Mouse (Mus musculus) gastrocnemius, postnatal 4 days (tissue): ENCODE measurements around the gene 6330409D20Rik. TPM values are rescaled to one million over a fixed set of nuclear protein-coding genes. Genes with fewer than 3 reads are reported as not detected.

ENCODE experiments used
- DNase-seq, 2 experiments: peaks; one replicate each; pipeline ENCODE4 v3.0.0; 2021 to 2022; ENCODE audit warnings: low spot score in 2 of 2, mixed read lengths in 2 of 2
- total RNA-seq, 2 experiments: library from RNA; stranded (reverse); gene quantifications; 2 replicates each; pipeline ENCODE4 v1.2.3; 2021

Gene 6330409D20Rik
- total RNA-seq, 2 experiments from 2014 or later = not detected

DNA sequence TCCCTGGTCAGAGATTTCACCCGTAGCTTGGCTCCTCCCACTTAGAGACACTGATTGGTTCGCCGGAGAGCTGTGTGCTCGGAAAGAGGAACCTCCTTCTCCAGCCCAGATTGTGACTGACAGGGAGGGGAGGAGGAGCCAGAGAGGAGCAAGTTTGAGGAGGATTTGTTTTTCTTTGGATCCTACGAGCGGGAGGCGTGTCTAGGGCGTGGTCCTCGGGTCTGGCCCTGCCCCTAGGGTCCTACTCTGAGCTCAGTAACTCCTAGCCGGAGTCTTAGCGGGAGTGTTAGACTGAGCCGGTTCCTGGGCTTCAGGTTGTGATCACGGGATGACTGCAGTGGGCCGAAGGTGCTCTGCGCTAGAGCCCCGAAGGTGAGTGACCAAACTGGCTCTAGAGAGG lies 13.4 kb downstream of the 6330409D20Rik start:
- DNase-seq = peak; percentile 67 to 92

GRCm38 (mm10) chr2:32724832-32725790 lies 15.7 kb downstream of the 6330409D20Rik start:
- DNase-seq = no peak

GRCm38 (mm10) chr2:32724149-32724548 lies 16.7 kb downstream of the 6330409D20Rik start:
- no peak for DNase-seq

DNA sequence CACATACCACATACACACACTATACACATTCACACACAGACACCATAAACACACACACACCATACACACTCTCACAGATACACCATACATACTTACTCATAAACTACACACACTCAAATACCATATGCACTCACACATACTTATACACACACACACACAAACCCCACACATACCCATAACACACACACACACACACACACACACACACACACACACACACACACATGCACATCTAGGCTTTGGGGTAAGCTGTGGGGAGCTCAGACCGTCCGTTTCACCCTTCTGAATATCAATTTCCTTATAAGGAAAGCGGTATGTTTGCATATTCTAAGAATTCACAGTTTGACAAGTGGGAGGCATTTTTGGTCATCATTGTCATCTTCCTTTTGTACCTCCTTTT lies 18.2 kb downstream of the 6330409D20Rik start:
- no peak for DNase-seq

DNA sequence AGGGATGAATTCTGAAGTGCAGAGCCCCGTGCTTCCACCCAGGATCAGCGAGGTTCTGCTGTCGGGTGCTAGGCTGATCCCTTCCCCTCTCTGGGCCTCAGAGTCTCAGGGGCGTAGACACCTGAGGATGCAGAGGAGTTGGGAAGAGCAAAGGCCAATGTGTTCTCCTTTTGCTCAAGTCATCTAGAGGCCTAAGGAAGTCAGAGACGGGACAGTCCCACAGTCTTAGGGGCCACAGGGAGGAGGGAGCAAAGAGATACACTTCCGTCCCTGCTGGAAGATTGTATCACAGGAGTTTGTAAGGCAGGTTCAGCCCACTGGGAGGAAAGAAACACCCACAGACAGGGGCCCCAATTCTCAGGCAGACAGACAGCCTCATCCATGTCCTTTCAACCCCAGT lies 18.8 kb downstream of the 6330409D20Rik start:
- no peak for DNase-seq

DNA sequence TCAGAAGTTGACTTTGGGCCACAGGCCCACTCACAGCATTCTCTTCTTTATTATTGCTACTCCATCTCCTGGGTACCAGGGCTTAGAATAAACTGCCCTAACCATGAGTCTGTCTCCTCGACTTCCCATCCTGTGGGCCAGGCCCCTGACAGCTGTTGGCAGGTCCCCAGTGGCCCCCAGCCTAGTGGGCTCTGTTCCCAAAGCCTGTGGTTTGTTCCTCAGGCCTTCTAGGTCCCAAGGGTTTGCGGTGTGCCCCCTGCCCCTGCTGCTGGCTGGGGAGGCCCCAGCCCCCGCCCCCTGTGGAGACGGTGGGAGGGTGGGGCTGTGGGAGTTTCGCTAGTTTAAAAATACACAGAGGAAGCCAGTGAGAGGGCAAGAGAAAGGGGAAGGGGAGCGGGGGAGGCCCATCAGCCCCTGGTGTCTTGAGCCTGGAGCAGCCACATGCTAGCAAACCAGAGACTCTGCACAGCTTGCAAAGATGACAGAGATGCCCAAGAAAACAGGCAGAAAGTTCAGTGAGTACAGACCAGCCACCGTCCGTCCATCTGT lies 20.1 kb downstream of the 6330409D20Rik start, which contains the start of gene Sh2d3c:
Gene Sh2d3c (plus strand): TSS at position 375 of the 549 bp plus-strand sequence.
- DNase-seq = no peak

DNA sequence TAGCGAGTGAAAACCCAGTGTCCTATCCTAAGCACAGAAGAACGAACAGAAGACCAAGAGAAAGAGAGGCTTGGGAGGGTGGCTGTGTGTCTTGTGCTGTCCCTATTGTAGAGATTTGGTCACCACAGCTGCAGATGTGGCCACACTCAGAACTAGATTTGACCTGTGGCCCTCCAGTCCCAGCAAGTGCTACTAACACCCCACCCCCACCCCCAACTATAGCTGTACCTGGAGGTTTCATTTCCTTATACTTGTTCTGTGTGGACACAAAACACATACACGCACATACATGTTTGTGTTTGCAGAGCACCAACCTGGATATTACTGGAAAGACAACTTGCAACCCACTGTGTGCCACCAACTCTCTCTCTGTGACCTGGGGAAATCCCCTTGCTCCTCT lies 20.8 kb downstream of the 6330409D20Rik start:
- DNase-seq = no peak

- no peak for DNase-seq
Observed at GRCm38 (mm10) chr2:32718761-32719160, 22.1 kb downstream of the 6330409D20Rik start.

- DNase-seq = no peak
Observed at GRCm38 (mm10) chr2:32714987-32715425, 25.8 kb downstream of the 6330409D20Rik start.

GRCm38 (mm10) chr2:32714117-32714986 lies 26.5 kb downstream of the 6330409D20Rik start:
- DNase-seq = no peak

DNA sequence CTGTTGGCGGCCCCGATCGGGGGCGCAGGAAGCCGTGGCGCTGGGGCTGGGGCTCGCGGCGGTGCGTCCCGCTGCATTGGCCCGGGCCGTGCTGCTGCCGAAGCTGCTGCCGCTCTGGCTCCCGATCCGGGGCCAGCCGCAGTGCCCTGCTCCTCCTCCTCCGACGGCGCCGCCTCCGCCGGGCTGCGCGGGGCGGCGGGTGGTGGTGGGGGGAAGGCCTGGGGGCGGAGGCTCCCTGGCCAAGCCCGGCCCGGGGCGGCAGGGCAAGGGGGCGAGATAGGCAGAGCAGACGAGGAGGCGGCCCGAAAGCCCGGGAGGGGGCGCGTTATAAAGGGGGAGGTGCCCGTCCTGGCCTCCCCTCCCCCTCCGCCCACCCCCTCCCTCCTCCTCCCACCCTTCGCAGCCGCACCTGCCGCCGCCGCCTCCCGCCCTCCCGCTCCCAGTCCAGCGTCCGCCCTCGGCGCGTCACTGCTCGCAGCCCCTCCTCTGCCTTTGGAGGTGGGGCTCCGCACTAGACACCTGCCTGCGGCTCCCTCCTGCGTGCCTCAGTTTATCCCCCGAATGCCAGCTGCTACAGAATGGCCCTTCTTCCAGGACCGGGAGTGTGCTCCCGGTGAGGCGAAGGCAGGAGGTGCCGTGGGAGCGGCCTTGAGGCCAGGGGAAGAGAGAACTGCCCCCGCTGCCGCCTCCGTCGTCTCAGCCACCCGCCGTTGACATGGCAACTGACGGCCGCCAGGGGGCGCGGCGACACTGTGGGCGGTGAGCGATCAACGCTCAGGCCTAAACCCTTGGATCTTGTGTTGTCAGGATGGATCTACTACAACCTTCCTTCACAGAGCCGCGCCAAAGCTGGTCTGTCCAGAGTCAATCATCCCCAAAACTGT lies 27.6 kb downstream of the 6330409D20Rik start, which contains the start of gene Cdk9:
Gene Cdk9 (minus strand): TSS at position 143 of the 884 bp plus-strand sequence.
- peak; percentile 93 for DNase-seq

- peak; percentile 94 to 96 for DNase-seq
Observed at GRCm38 (mm10) chr2:32712586-32712933, 28.3 kb downstream of the 6330409D20Rik start.

DNA sequence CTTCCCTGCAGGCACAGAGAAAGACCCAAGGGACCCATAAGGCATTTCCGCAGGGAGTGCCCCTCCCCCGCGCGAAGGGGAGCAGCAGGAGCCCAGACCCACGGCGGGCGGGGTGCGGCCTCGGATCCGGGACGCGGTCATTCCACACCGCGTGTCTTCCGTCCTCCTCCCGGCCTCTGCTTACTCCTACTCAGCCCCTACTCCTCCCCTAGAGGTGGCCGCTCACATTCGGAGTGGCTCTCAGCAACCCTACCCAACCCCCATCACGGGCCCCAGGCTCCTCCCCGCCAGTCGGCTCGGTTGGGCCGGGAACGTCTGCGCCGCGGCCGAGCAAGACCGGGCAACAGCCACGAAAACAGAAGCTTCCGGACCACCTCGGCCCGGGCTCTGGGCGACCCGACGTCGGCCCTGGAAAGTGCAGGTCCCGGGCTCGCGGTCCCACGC lies 28.7 kb downstream of the 6330409D20Rik start:
- peak; percentile 45 to 82 for DNase-seq

DNA sequence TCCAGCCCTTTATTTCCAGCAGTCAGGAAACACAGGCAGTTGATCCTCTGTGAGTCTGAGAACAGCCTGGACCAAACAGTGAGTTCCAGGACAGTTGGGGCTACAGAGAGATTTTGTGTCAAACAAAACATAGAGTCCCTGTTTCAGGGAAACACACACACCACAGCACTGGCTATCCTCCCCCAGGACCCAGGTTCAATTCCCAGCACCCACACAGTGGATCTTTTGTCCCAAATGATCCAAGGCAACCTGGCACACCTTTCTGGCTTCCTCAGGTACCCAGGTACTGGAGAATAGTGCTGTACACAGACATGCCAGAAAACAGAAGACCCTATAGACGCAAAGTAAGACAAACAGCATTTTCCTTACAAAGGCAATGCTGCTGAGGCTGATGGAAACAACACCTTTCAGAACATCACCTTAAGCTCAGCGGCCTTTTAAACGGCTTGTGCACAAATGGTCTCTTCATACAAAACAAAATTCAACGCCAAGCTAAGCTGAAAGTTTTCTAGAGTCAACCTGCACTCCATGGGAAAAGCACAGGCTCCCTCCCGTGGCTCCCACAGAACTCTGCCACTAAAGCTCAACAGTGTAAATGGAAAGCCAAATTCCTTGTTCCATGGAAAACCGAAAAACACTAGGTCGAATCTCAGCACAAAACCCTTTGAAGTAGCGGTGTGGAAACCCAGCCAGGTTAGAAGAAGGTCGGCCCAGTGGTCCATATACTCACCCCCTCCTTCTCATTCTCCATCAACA lies 29.3 kb downstream of the 6330409D20Rik start:
- DNase-seq = no peak

DNA sequence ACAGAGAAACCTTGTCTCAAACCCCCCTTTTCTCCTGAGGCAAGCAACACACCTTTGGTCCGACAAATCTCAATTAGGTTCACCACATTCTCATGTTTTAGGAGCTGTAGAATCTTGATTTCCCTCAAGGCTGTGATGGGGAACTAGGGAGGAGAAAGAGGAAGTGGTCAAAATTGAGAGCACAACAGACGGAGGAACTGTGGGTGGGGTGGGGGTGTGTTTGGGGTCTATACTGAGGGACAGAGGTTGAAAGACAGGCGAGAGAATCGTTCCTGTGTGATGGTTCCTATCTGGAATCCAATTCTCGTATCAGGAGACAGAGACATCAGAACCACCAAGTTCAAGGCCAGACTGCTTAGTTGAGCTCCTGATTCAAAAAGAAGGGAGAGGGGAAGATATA lies 30.4 kb downstream of the 6330409D20Rik start:
- DNase-seq = no peak

DNA sequence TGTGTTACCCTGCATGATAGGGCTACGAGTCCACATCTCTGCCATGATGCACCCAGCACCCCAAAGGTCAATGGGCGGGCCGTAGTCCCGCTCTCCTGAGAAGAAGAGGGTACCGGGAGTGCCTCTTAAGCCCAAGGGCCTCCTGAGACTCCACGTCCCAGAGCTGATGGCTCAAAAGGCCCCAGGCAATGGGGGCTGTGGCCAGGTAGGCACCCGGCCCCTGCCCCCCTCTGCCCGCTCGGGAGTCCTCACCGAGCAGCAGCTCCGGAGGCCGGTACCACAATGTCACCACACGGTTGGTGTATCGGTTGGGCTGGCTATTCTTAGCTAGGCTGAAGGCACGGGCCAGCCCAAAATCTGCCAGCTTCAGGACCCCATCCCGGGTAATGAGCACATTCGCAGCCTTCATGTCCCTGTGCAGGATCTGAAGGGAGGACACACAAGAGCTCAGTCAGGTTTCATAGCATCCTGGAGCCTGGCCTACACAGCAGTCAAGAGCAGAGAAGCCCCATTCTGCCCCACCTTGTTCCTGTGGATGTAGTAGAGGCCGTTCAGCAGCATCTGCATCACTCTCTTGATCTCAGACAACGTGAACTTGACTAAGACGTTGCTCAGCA lies 31.2 kb downstream of the 6330409D20Rik start:
- DNase-seq = no peak

DNA sequence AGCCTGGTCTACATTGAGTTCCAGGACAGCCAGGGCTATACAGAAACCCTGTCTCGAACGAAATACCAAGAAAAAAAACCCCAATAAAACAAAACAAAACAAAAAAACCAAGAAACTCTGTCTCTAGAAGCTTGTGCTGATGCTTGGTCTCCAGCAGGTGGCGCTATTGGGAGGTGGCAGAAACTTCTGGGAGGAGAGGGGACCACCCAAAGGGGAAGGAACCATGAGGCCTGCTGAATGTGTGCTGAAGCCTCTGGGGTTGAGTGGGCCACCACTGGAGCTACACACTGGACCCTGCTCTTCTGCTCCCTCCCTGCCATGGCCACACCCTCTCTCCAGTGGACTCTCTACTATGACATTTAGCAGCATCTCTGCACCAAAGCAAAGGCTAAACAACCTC lies 32.2 kb downstream of the 6330409D20Rik start:
- peak; percentile 59 to 73 for DNase-seq

- no peak for DNase-seq
Observed at GRCm38 (mm10) chr2:32706971-32707370, 33.8 kb downstream of the 6330409D20Rik start.

DNA sequence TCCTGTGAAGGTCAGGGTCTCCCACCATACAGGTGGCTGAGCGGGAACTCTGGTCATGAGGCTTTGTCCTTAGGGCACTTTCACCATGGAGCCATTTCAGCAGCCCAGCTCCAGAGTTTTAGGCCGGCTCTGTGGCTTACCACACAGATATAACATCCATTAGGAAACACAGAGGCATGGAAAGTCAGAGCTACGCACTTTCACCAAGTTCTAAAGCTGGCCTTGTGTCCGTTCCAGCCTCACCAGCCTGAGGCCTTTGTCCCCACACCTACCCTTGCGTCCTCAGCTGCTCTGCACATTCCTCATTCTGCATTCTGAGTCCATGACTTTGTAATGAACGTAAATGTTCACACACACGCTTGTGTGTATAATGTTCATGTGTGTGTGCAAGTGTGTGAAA lies 35.8 kb downstream of the 6330409D20Rik start:
- no peak for DNase-seq
